Mouse (Mus musculus): Measurements from ENCODE around the gene Zfp322a. TPM values are rescaled to one million over a fixed set of nuclear protein-coding genes. Genes with fewer than 3 reads are reported as not detected.

The Zfp322a gene
- polyA plus RNA-seq (2012; rRNA removed) = 5.1 and 5.9 TPM in 2 replicates

DNA sequence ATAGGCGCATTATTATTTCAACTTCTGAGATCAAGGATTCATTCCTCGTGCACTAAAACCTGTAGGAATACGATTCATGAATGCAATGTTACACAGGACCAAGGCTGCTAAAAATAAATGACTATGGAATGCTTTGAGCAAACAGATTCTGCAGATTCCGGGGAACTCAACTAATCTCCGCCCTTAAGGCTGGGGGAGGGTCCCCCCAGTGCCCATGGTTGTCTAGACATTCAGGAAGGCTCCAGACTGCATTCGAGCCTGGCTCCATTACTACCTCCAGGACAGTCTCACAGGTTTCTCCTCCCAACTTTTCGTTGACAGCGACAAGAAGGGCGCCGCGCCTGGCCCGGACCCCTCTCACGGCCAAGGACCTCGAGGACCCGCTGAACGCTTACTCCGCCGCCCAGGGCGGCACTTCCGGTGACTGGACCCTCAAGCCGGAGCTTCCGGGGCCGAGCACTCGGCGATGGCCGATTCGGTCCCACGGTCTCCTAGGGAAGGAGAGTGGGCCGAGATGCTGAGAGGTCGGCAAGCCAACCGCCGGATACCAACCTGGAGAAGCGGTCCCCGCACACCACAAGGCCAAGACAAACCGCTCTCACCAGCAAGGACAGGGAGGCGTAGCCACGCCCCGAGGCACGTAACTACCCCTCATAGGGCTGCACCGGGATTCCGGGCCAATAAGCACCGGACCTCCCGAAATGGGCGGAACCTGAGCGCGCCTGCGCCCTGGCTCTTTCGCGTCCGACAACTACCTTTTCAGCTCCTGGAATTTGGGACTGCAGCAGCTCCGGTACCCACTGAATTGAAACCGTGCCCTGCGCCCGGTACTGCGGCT, at the start of gene Zfp322a:
Gene Zfp322a, minus strand, starts transcription at position 626 of the 838 bp plus-strand sequence.

Other genes with a start within 250 kb of the Zfp322a start
- not detected in 2 replicates for gene Vmn1r218, start 236.1 kb downstream of the Zfp322a start, polyA plus RNA-seq (2012; rRNA removed)
- not detected in 2 replicates for gene Vmn1r219, start 209.9 kb downstream of the Zfp322a start, polyA plus RNA-seq (2012; rRNA removed)
- gene Vmn1r220, start 181.2 kb downstream of the Zfp322a start, polyA plus RNA-seq (2012; rRNA removed) = not detected in 2 replicates
- gene Vmn1r221, start 155.1 kb downstream of the Zfp322a start, polyA plus RNA-seq (2012; rRNA removed) = not detected in 2 replicates
- gene Vmn1r222, start 133.3 kb downstream of the Zfp322a start, polyA plus RNA-seq (2012; rRNA removed) = not detected in 2 replicates
- gene Vmn1r223, start 122.1 kb downstream of the Zfp322a start, polyA plus RNA-seq (2012; rRNA removed) = not detected in 2 replicates
- gene Abt1, start 54.7 kb upstream of the Zfp322a start, polyA plus RNA-seq (2012; rRNA removed) = 3.2 and 3.3 TPM in 2 replicates
- gene Btn1a1, start 96.7 kb upstream of the Zfp322a start, polyA plus RNA-seq (2012; rRNA removed) = 0.42 and 0.58 TPM in 2 replicates
- not detected in 2 replicates for gene Btn2a2, start 119.6 kb upstream of the Zfp322a start, polyA plus RNA-seq (2012; rRNA removed)
- 8.9 and 10.2 TPM in 2 replicates for gene Hist1h4h, start 161.8 kb upstream of the Zfp322a start, polyA plus RNA-seq (2012; rRNA removed)
- 137 and 207 TPM in 2 replicates for gene Hist1h2af, start 164.7 kb upstream of the Zfp322a start, polyA plus RNA-seq (2012; rRNA removed)
- 13.8 and 25.0 TPM in 2 replicates for gene Hist1h3g, start 166.2 kb upstream of the Zfp322a start, polyA plus RNA-seq (2012; rRNA removed)
- 2.9 and 3.2 TPM in 2 replicates for gene Hist1h2bh, start 174.2 kb upstream of the Zfp322a start, polyA plus RNA-seq (2012; rRNA removed)
- gene Hist1h3f, start 174.8 kb upstream of the Zfp322a start, polyA plus RNA-seq (2012; rRNA removed) = 1.5 and 2.1 TPM in 2 replicates
- 5.8 and 7.7 TPM in 2 replicates for gene Hist1h4f, start 182.4 kb upstream of the Zfp322a start, polyA plus RNA-seq (2012; rRNA removed)
- 0.32 and 0.52 TPM in 2 replicates for gene Hist1h1d, start 184.1 kb upstream of the Zfp322a start, polyA plus RNA-seq (2012; rRNA removed)
- 9.6 and 10.2 TPM in 2 replicates for gene Hist1h3e, start 193.2 kb upstream of the Zfp322a start, polyA plus RNA-seq (2012; rRNA removed)
- gene Hist1h2ae, start 202.0 kb upstream of the Zfp322a start, polyA plus RNA-seq (2012; rRNA removed) = 5.8 and 7.7 TPM in 2 replicates
- gene Hist1h2bg, start 202.2 kb upstream of the Zfp322a start, polyA plus RNA-seq (2012; rRNA removed) = 17.2 and 22.8 TPM in 2 replicates
- 6.0 and 6.2 TPM in 2 replicates for gene Hist1h2bf, start 205.0 kb upstream of the Zfp322a start, polyA plus RNA-seq (2012; rRNA removed)
- gene Hist1h2ad, start 205.2 kb upstream of the Zfp322a start, polyA plus RNA-seq (2012; rRNA removed) = 3.7 and 4.7 TPM in 2 replicates
- gene Hist1h3d, start 206.6 kb upstream of the Zfp322a start, polyA plus RNA-seq (2012; rRNA removed) = 8.9 and 13.3 TPM in 2 replicates
- gene Hist1h4d, start 212.4 kb upstream of the Zfp322a start, polyA plus RNA-seq (2012; rRNA removed) = 3.9 and 4.3 TPM in 2 replicates